Mouse (Mus musculus) ES-E14 (cell line): ENCODE measurements at regions not wholly inside any gene's neighbourhood (a gene's known extent, or its start where the extent isn't known, plus 50 kb on each side); places are given as distances from the start of the nearest gene placed in this dataset.
A peak's percentile ranks its signal among the peaks of the same experiment; 100 is the strongest.

Experiments
- DNase-seq: peaks from one replicate; pipeline ENCODE4 v3.0.0-alpha.2; 2013; ENCODE audit warnings: low read depth, low spot score
- H3K27ac ChIP-seq: 2 replicates; pipeline ENCODE4 v1.5.1; 2012; ENCODE audit warnings: low read depth, mild to moderate bottlenecking, low read length, moderate library complexity, mixed read lengths; ENCODE audit not compliant: poor library complexity, insufficient read depth, severe bottlenecking
- H3K36me3 ChIP-seq: 2 replicates; pipeline ENCODE4 v1.6.1; 2012; ENCODE audit warnings: mild to moderate bottlenecking, low read length, moderate library complexity, mixed read lengths; ENCODE audit not compliant: control insufficient read depth, poor library complexity, insufficient read depth, severe bottlenecking
- H3K4me1 ChIP-seq, 2 experiments: fragments of 150-350 bp in 1 of 2; sonication (generic) in 1 of 2; 2 replicates each; pipeline ENCODE4 v1.6.1; 2012; ENCODE audit warnings: low read length in 2 of 2, mild to moderate bottlenecking in 1 of 2, mixed read lengths in 1 of 2; ENCODE audit not compliant: control insufficient read depth in 2 of 2, insufficient read depth in 2 of 2, poor library complexity in 1 of 2
- H3K4me3 ChIP-seq, 2 experiments: fragments of 150-350 bp in 1 of 2; sonication (generic) in 1 of 2; 2 replicates each; pipeline ENCODE4 v1.5.1; 2012; ENCODE audit warnings: low read length in 2 of 2, low read depth in 1 of 2, mild to moderate bottlenecking in 1 of 2, mixed read lengths in 1 of 2; ENCODE audit not compliant: insufficient read depth in 1 of 2, poor library complexity in 1 of 2, severe bottlenecking in 1 of 2
- H3K9ac ChIP-seq: 2 replicates; pipeline ENCODE4 v1.6.1; 2012; ENCODE audit warnings: low read depth, mild to moderate bottlenecking, low read length, mixed read lengths; ENCODE audit not compliant: poor library complexity, insufficient read depth, severe bottlenecking
- H3K9me3 ChIP-seq: fragments of 150-350 bp; sonication (generic); 2 replicates; pipeline ENCODE4 v1.6.1; 2012; ENCODE audit warnings: low read depth, mild to moderate bottlenecking, low read length; ENCODE audit not compliant: control insufficient read depth, insufficient read depth
- CHD2 ChIP-seq: IDR thresholded peaks from 2 replicates; pipeline ENCODE4 v1.6.1; 2014; ENCODE audit warnings: mild to moderate bottlenecking, low read depth, low read length, inconsistent platforms
- HCFC1 ChIP-seq: IDR thresholded peaks from 2 replicates; pipeline ENCODE4 v1.6.1; 2012; ENCODE audit warnings: low read length, inconsistent platforms, borderline replicate concordance; ENCODE audit not compliant: insufficient read depth
- MAFK ChIP-seq: IDR thresholded peaks from 2 replicates; pipeline ENCODE4 v1.6.1; 2014; ENCODE audit warnings: mild to moderate bottlenecking, low read depth, low read length, inconsistent platforms; ENCODE audit not compliant: insufficient read depth
- ZC3H11A ChIP-seq: IDR thresholded peaks from 2 replicates; pipeline ENCODE4 v1.6.1; 2012; ENCODE audit warnings: low read depth, mild to moderate bottlenecking, inconsistent platforms, low read length, borderline replicate concordance
- ZNF384 ChIP-seq: IDR thresholded peaks from 2 replicates; pipeline ENCODE4 v1.6.1; 2012; ENCODE audit warnings: low read depth, low read length, inconsistent platforms
- in situ Hi-C, 2 experiments: fragments of 600-800 bp; cut with MboI; formaldehyde crosslinking; loops; one replicate each; pipeline ENCODE4 v1.15.1; 2025; ENCODE audit warnings: low sequenced_read_pairs in 2 of 2, inconsistent platforms in 1 of 2; ENCODE audit not compliant: unreplicated experiment in 2 of 2

- Histone ChIP-seq H3K4me1 (no peaks in the 10 kb centered on the region), H3K9me3 (no peaks in the 10 kb centered on the region), H3K9ac (no peak overlapping the region), H3K36me3 (no peaks in the 10 kb centered on the region), H3K4me3 (no peak overlapping the region), H3K27ac (no peak overlapping the region)
- DNase-seq = no peak
- in situ Hi-C loops = no loop called here
- TF ChIP-seq ZNF384 (no peak), MAFK (no peak), CHD2 (no peak), ZC3H11A (no peak), HCFC1 (no peak)
These were observed 253.2 kb downstream of the Pax3 start for GRCm38 (mm10) chr1:77943633-77944326.

GRCm38 (mm10) chr1:77943101-77943500 lies 253.8 kb downstream of the Pax3 start:
- Histone ChIP-seq H3K9me3 (no peaks in the 10 kb centered on the region), H3K4me1 (no peaks in the 10 kb centered on the region), H3K27ac (no peak overlapping the region), H3K4me3 (no peak overlapping the region), H3K36me3 (no peaks in the 10 kb centered on the region), H3K9ac (no peak overlapping the region)
- no peak for TF ChIP-seq ZNF384
- peak; percentile 83 for TF ChIP-seq MAFK
- in situ Hi-C loops = no loop called here
- no peak for DNase-seq

GRCm38 (mm10) chr1:77933095-77933766 lies 263.7 kb downstream of the Pax3 start:
- H3K9ac ChIP-seq = no peak overlapping the region
- H3K4me3 ChIP-seq = no peak overlapping the region
- TF ChIP-seq ZC3H11A = no peak
- no peak for TF ChIP-seq ZNF384
- TF ChIP-seq CHD2 = no peak
- TF ChIP-seq HCFC1 = no peak
- TF ChIP-seq MAFK = no peak
- DNase-seq = no peak
- H3K9me3 ChIP-seq = no peaks in the 10 kb centered on the region
- H3K4me1 ChIP-seq = no peaks in the 10 kb centered on the region
- no peaks in the 10 kb centered on the region for H3K36me3 ChIP-seq
- H3K27ac ChIP-seq = no peak overlapping the region
- in situ Hi-C loops = no loop called here

- DNase-seq = no peak
- TF ChIP-seq MAFK (no peak), ZC3H11A (no peak), ZNF384 (no peak), HCFC1 (no peak), CHD2 (no peak)
- H3K36me3 ChIP-seq = no peaks in the 10 kb centered on the region
- no peaks in the 10 kb centered on the region for H3K9me3 ChIP-seq
- H3K9ac ChIP-seq = no peak overlapping the region
- no peak overlapping the region for H3K4me3 ChIP-seq
- in situ Hi-C loops = no loop called here
- H3K4me1 ChIP-seq = no peaks in the 10 kb centered on the region
- H3K27ac ChIP-seq = no peak overlapping the region
These were observed 264.7 kb downstream of the Pax3 start for GRCm38 (mm10) chr1:77932226-77932625.

- TF ChIP-seq ZC3H11A = peak; percentile 74
- TF ChIP-seq ZNF384 = no peak
- no peak overlapping the region for H3K4me3 ChIP-seq
- H3K36me3 ChIP-seq = no peaks in the 10 kb centered on the region
- H3K9ac ChIP-seq = no peak overlapping the region
- no peaks in the 10 kb centered on the region for H3K9me3 ChIP-seq
- in situ Hi-C loops = no loop called here
- no peak overlapping the region for H3K27ac ChIP-seq
- no peaks in the 10 kb centered on the region for H3K4me1 ChIP-seq
- peak; percentile 35 for DNase-seq
These were observed 266.3 kb downstream of the Pax3 start for GRCm38 (mm10) chr1:77930661-77931060.
